Mouse (Mus musculus) MEL (cell line): Measurements from ENCODE around the gene Gif. TPM values are rescaled to one million over a fixed set of nuclear protein-coding genes. Genes with fewer than 3 reads are reported as not detected.

Source experiments
- DNase-seq: peaks from one replicate; pipeline ENCODE4 v3.0.0; 2011; ENCODE audit warnings: low read depth, low spot score
- H3K27ac ChIP-seq: 2 replicates; pipeline ENCODE4 v1.5.1; 2012; ENCODE audit warnings: low read depth, mild to moderate bottlenecking, control low read depth, low read length, moderate library complexity; ENCODE audit not compliant: control insufficient read depth
- H3K27me3 ChIP-seq, 2 experiments: fragments of 150-350 bp in 1 of 2; sonication (generic) in 1 of 2; 2 replicates each; pipeline ENCODE4 v1.6.1; 2012; ENCODE audit warnings: low read length in 2 of 2, mild to moderate bottlenecking in 2 of 2, improper control_type of control experiment in 1 of 2, moderate library complexity in 1 of 2; ENCODE audit not compliant: insufficient read depth in 2 of 2, control insufficient read depth in 1 of 2
- H3K36me3 ChIP-seq, 2 experiments: 2 replicates each; pipeline ENCODE4 v1.6.1; 2012 to 2014; ENCODE audit warnings: low read length in 2 of 2, improper control_type of control experiment in 1 of 2, inconsistent platforms in 1 of 2, mild to moderate bottlenecking in 1 of 2; ENCODE audit not compliant: insufficient read depth in 2 of 2, control insufficient read depth in 1 of 2
- H3K4me1 ChIP-seq, 2 experiments: fragments of 150-350 bp in 1 of 2; sonication (generic) in 1 of 2; 2 replicates each; pipeline ENCODE4 v1.6.1; 2012; ENCODE audit warnings: low read length in 2 of 2, improper control_type of control experiment in 1 of 2, mild to moderate bottlenecking in 1 of 2; ENCODE audit not compliant: insufficient read depth in 2 of 2, control insufficient read depth in 1 of 2
- H3K4me3 ChIP-seq, 2 experiments: fragments of 150-350 bp in 1 of 2; sonication (generic) in 1 of 2; 2 replicates each; pipeline ENCODE4 v1.5.1; 2012; ENCODE audit warnings: low read depth in 2 of 2, low read length in 2 of 2, mild to moderate bottlenecking in 2 of 2, moderate library complexity in 2 of 2, control low read depth in 1 of 2, improper control_type of control experiment in 1 of 2; ENCODE audit not compliant: control insufficient read depth in 1 of 2, insufficient read depth in 1 of 2
- H3K79me2 ChIP-seq: 2 replicates; pipeline ENCODE4 v1.6.1; 2012; ENCODE audit warnings: mild to moderate bottlenecking, low read length, moderate library complexity; ENCODE audit not compliant: control insufficient read depth, poor library complexity, insufficient read depth
- H3K9ac ChIP-seq: 2 replicates; pipeline ENCODE4 v1.6.1; 2012; ENCODE audit warnings: low read depth, mild to moderate bottlenecking, control low read depth, low read length, moderate library complexity; ENCODE audit not compliant: control insufficient read depth, poor library complexity, severe bottlenecking
- H3K9me3 ChIP-seq: fragments of 150-350 bp; sonication (generic); replicated peaks from 2 replicates; pipeline ENCODE4 v1.6.1; 2012; ENCODE audit warnings: mild to moderate bottlenecking, low read length, improper control_type of control experiment, moderate library complexity; ENCODE audit not compliant: insufficient read depth
- BHLHE40 ChIP-seq: IDR thresholded peaks from 2 replicates; pipeline ENCODE4 v1.6.1; 2012; ENCODE audit warnings: low read depth, mild to moderate bottlenecking, inconsistent platforms, low read length, improper control_type of control experiment, borderline replicate concordance
- E2F4 ChIP-seq: IDR thresholded peaks from 2 replicates; pipeline ENCODE4 v1.6.1; 2011; ENCODE audit warnings: low read depth, low read length, improper control_type of control experiment, borderline replicate concordance
- GATA1 ChIP-seq: IDR thresholded peaks from 2 replicates; pipeline ENCODE4 v1.6.1; 2011; ENCODE audit warnings: low read depth, low read length, improper control_type of control experiment
- HCFC1 ChIP-seq: IDR thresholded peaks from 2 replicates; pipeline ENCODE4 v1.6.1; 2012; ENCODE audit warnings: low read depth, mild to moderate bottlenecking, inconsistent platforms, low read length, improper control_type of control experiment, moderate library complexity
- MAX ChIP-seq: IDR thresholded peaks from 2 replicates; pipeline ENCODE4 v1.6.1; 2011; ENCODE audit warnings: low read length, improper control_type of control experiment
- MAZ ChIP-seq: IDR thresholded peaks from 2 replicates; pipeline ENCODE4 v1.6.1; 2012; ENCODE audit warnings: low read depth, mild to moderate bottlenecking, inconsistent platforms, low read length, improper control_type of control experiment
- MEF2A ChIP-seq: IDR thresholded peaks from 2 replicates; pipeline ENCODE4 v1.6.1; 2014; ENCODE audit warnings: low read depth, mild to moderate bottlenecking, inconsistent platforms, low read length, improper control_type of control experiment; ENCODE audit not compliant: poor library complexity, insufficient replicate concordance, severe bottlenecking; ENCODE audit errors: extremely low read depth
- MYB ChIP-seq: IDR thresholded peaks from 2 replicates; pipeline ENCODE4 v1.6.1; 2011; ENCODE audit warnings: mild to moderate bottlenecking, low read depth, low read length, improper control_type of control experiment
- NELFE ChIP-seq: IDR thresholded peaks from 2 replicates; pipeline ENCODE4 v1.6.1; 2011; ENCODE audit warnings: low read depth, low read length, improper control_type of control experiment
- POLR2AphosphoS2 ChIP-seq: IDR thresholded peaks from 2 replicates; pipeline ENCODE4 v1.6.1; 2011; ENCODE audit warnings: low read length, improper control_type of control experiment
- RAD21 ChIP-seq: IDR thresholded peaks from 2 replicates; pipeline ENCODE4 v1.6.1; 2011; ENCODE audit warnings: mild to moderate bottlenecking, low read depth, low read length, improper control_type of control experiment
- RCOR1 ChIP-seq: IDR thresholded peaks from 2 replicates; pipeline ENCODE4 v1.6.1; 2012; ENCODE audit warnings: low read depth, mild to moderate bottlenecking, inconsistent platforms, low read length, improper control_type of control experiment
- TAL1 ChIP-seq: IDR thresholded peaks from 2 replicates; pipeline ENCODE4 v1.6.1; 2012; ENCODE audit warnings: mild to moderate bottlenecking, inconsistent platforms, low read length, moderate library complexity, mixed read lengths
- TBP ChIP-seq: IDR thresholded peaks from 2 replicates; pipeline ENCODE4 v1.8.0; 2011; ENCODE audit warnings: low read depth, low read length, improper control_type of control experiment
- TCF12 ChIP-seq: IDR thresholded peaks from 2 replicates; pipeline ENCODE4 v1.6.1; 2014; ENCODE audit warnings: low read depth, mild to moderate bottlenecking, inconsistent platforms, low read length, improper control_type of control experiment, moderate library complexity
- UBTF ChIP-seq: IDR thresholded peaks from 2 replicates; pipeline ENCODE4 v1.6.1; 2012; ENCODE audit warnings: low read depth, mild to moderate bottlenecking, inconsistent platforms, low read length, improper control_type of control experiment, moderate library complexity, borderline replicate concordance; ENCODE audit not compliant: insufficient read depth
- ZKSCAN1 ChIP-seq: IDR thresholded peaks from 2 replicates; pipeline ENCODE4 v1.6.1; 2012; ENCODE audit warnings: low read depth, mild to moderate bottlenecking, inconsistent platforms, low read length, improper control_type of control experiment, moderate library complexity
- ZNF384 ChIP-seq: IDR thresholded peaks from 2 replicates; pipeline ENCODE4 v1.6.1; 2012; ENCODE audit warnings: low read depth, mild to moderate bottlenecking, inconsistent platforms, low read length, improper control_type of control experiment
- polyA plus RNA-seq, 2 experiments: library from polyadenylated mRNA; stranded (reverse) in 1 of 2; unstranded in 1 of 2; fragments of >175 nt in 1 of 2; fragments of >200 nt in 1 of 2; gene quantifications; 2 replicates each; pipeline versions ENCODE4 v1.2.1 to v1.2.4; 2012; ENCODE audit warnings: low replicate concordance in 2 of 2, low read depth in 1 of 2; ENCODE audit not compliant: insufficient read length in 2 of 2, insufficient read depth in 1 of 2, missing spikeins in 1 of 2
- total RNA-seq: library from RNA; depleted of rRNA; stranded (reverse); fragments of 300-350 nt; gene quantifications from 2 replicates; pipeline ENCODE4 v1.2.3, GENCODE M21; 2012

Gene Gif
- total and polyA plus RNA-seq, 3 experiments: not detected

DNA sequence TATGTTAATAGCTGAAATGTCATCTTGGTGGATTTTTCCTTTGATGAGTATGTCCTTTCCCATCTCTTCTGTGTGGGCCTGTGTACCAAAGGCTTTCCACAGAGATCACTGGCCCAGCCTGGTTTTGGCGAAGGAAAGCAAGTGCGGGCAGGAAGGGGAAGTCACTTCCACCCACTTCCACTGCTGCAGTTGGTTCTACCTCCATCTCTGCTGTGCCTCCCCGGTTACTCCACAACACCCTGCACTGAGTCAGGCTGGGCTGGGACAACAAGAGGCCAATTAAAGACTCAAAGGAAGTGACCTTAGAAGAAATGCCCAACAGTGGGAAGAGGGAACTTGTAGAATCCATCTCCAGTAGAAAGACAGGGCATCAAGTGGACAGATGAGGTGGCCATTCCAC lies 27.3 kb upstream of the Gif start:
- no peak for TF ChIP-seq UBTF
- no peak for TF ChIP-seq MAZ
- TF ChIP-seq MEF2A: no peak
- TF ChIP-seq ZKSCAN1: no peak
- TF ChIP-seq TBP: no peak
- no peak for TF ChIP-seq MYB
- no peak for TF ChIP-seq NELFE
- TF ChIP-seq HCFC1: no peak
- no peak for TF ChIP-seq BHLHE40
- no peak for TF ChIP-seq TCF12
- TF ChIP-seq, all 39 proteins: peak for 0

DNA sequence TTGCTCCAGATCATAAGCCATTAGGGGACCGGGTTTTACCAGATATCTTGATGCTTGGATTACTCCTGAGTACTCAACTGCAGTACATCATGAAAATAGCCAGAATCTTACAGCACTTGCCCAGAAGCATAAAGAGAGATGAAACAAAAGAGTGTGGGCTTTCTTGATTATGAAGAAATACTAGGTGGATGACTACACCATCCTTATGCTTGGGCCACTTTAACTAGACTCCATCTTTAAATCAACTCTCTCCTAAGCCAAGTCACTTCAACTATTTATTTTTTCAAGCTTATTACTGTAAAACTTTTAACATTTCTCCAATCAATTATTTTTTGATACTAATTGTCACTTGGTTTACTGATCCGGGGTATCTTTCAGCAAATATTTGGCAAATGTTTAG lies 23.5 kb upstream of the Gif start:
- Histone ChIP-seq H3K36me3 (peaks cover 0 to 6% of the 10 kb centered on the region in 2 experiments; a peak in 1 of 4 replicates), H3K27me3 (no peaks in the 10 kb centered on the region; a peak in 2 of 4 replicates), H3K9me3 (no peaks in the 10 kb centered on the region), H3K79me2 (no peaks in the 10 kb centered on the region), H3K4me3 (no peak overlapping the region), H3K9ac (no peak overlapping the region), H3K27ac (no peak overlapping the region), H3K4me1 (peaks cover 6 to 10% of the 10 kb centered on the region in 2 experiments; a peak in 2 of 4 replicates)
- TF ChIP-seq MAX: no peak
- TF ChIP-seq E2F4: no peak
- no peak for TF ChIP-seq RCOR1
- TF ChIP-seq ZNF384: no peak
- no peak for TF ChIP-seq RAD21
- no peak for TF ChIP-seq TAL1
- no peak for TF ChIP-seq GATA1
- TF ChIP-seq MEF2A: no peak
- no peak for TF ChIP-seq MAZ
- TF ChIP-seq MYB: no peak
- no peak for TF ChIP-seq POLR2AphosphoS2
- TF ChIP-seq HCFC1: no peak
- TF ChIP-seq UBTF: no peak
- DNase-seq: no peak

More for the DNA sequence above, 27.3 kb upstream of the Gif start:
- Histone ChIP-seq H3K9me3 (no peaks in the 10 kb centered on the region), H3K79me2 (no peaks in the 10 kb centered on the region), H3K36me3 (no peaks in the 10 kb centered on the region; a peak in 1 of 4 replicates), H3K27ac (no peak overlapping the region), H3K4me3 (no peak overlapping the region), H3K9ac (no peak overlapping the region), H3K27me3 (peaks cover under 1 to 2% of the 10 kb centered on the region in 2 experiments; a peak in 2 of 4 replicates), H3K4me1 (peaks cover 0 to 5% of the 10 kb centered on the region in 2 experiments; a peak in 2 of 4 replicates)
- DNase-seq: no peak
